Mouse (Mus musculus) embryo, embryonic 10 days (tissue): ENCODE measurements around the gene Msx1.

Experiments used
- DNase-seq: peaks from one replicate; pipeline ENCODE4 v3.0.0-alpha.2; 2015; ENCODE audit warnings: low spot score

Msx1 gene

GRCm38 (mm10) chr5:37796751-37797150 is 27.6 kb downstream of the Msx1 start:
- no peak for DNase-seq

- no peak for DNase-seq
Measured at GRCm38 (mm10) chr5:37795691-37796090, 28.7 kb downstream of the Msx1 start.

GRCm38 (mm10) chr5:37792154-37792553 is 32.2 kb downstream of the Msx1 start:
- no peak for DNase-seq

GRCm38 (mm10) chr5:37784847-37785391 is 39.5 kb downstream of the Msx1 start:
- no peak for DNase-seq

- DNase-seq = no peak
Measured at GRCm38 (mm10) chr5:37783306-37783705, 41.1 kb downstream of the Msx1 start.

GRCm38 (mm10) chr5:37775681-37776080 is 48.7 kb downstream of the Msx1 start:
- DNase-seq = peak; percentile 59

GRCm38 (mm10) chr5:37774011-37774410 is 50.4 kb downstream of the Msx1 start:
- no peak for DNase-seq

- DNase-seq = no peak
Measured at GRCm38 (mm10) chr5:37770870-37771269, 53.5 kb downstream of the Msx1 start.
